Mouse (Mus musculus): ENCODE data around the gene Myt1.

Gene Myt1

GRCm38 (mm10) chr2:181763006-181763830 is at the start of gene Myt1:
Myt1 (plus strand) TSS chr2:181763332.
- DNase-seq = peak; percentile 74

- DNase-seq = peak; percentile 73
Observed at GRCm38 (mm10) chr2:181713749-181714148, 49.4 kb upstream of the Myt1 start.

DNA sequence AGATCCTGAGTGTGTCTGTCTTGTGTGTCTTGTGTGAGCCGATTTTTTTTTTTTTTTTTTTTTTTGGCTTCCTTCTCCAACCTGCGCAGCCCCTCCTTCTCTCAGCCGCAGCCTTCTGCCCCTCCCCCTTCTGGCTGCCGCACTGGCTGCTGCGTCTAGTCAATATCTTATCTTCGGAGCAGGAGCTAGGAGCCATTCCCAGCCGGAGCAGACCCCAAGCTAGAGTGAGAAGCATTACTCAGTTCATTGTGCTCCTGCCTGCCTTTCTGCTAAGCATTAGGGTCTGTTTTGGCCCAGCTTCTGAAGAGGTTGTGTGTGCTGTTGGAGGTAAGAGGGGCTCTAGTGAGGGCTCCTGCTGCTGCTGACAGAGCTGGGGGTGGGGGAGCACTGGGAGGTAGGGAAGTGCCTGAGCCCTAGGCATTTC is 48.2 kb upstream of the Myt1 start, which contains the start of gene Oprl1:
TSS of gene Oprl1 (plus strand) at position 114 of the 424 bp plus-strand sequence.
- peak; percentile 76 for DNase-seq

GRCm38 (mm10) chr2:181715382-181715781 is 47.8 kb upstream of the Myt1 start:
- peak; percentile 85 for DNase-seq

DNA sequence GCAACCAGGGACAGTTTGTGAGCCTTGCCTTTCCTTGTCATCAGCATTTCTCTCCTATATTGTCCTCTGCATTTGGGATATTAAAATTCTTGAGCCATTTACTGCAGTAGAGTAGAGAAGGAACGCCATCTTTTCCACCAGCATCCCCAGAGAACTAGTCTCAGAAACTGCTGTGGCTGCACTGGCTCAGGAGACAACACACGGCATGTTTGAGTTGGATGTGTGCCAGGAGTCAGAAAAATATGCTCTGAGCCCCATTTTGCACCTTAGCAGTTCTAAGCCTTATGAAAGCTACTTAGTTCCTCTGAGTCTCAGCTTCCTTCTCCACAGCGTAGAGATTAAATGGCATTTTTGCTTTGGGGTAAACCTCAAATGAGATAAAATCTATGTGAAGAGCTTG is 46.1 kb upstream of the Myt1 start:
- peak; percentile 60 for DNase-seq

- DNase-seq = peak; percentile 48
Observed at GRCm38 (mm10) chr2:181720061-181720460, 43.1 kb upstream of the Myt1 start.

- no peak for DNase-seq
Observed at GRCm38 (mm10) chr2:181721200-181721599, 41.9 kb upstream of the Myt1 start.

GRCm38 (mm10) chr2:181722213-181722612 is 40.9 kb upstream of the Myt1 start:
- DNase-seq = peak; percentile 61

GRCm38 (mm10) chr2:181727659-181728262 is 35.4 kb upstream of the Myt1 start:
- DNase-seq = peak; percentile 57

GRCm38 (mm10) chr2:181730051-181730450 is 33.1 kb upstream of the Myt1 start:
- peak; percentile 30 for DNase-seq

DNA sequence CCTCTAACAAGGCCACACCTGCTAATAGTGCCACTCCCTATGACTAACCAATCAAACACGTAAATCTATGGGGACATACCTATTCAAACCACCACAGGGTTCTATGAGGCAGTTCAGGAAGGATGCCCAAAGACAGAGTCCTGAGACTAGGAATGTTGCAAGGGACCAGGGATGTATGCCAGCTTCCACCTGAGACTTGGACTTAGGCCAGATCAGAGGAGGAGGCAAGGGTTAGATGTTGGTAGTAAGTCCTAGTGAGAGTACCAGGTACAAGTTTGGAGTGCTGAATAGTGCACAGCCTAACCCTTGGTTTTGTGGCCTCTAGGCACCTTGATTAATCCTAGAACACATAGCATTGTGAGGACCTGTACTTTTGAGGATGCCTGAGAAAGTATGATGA is 10.5 kb upstream of the Myt1 start:
- peak; percentile 59 for DNase-seq

GRCm38 (mm10) chr2:181758147-181758725 is 4.9 kb upstream of the Myt1 start:
- DNase-seq = peak; percentile 77

GRCm38 (mm10) chr2:181759041-181759440 is 4.1 kb upstream of the Myt1 start:
- peak; percentile 77 for DNase-seq

GRCm38 (mm10) chr2:181763886-181764527 is 875 bp downstream of the Myt1 start:
- DNase-seq = peak; percentile 61

GRCm38 (mm10) chr2:181764600-181764999 is 1.5 kb downstream of the Myt1 start:
- DNase-seq = peak; percentile 67

DNA sequence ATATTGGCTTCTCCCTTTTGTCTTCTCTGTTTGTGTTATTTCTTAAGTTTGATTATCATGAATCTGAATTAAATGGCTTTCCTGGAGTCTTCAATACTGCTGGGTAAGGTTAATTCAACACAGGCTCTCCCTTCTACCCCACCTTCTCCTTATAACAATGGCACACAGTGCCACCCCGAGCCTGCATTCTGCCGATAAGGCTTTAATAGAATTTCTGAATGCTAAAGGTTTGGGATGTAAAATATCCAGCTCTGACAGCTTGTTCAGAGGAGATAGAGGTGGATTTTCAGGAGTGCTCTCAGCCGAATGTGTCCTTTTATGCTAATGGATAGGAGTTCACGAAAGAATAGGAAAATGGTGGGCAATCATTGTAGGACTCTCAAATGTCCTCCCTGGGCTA is 2.1 kb downstream of the Myt1 start:
- DNase-seq = peak; percentile 21

DNA sequence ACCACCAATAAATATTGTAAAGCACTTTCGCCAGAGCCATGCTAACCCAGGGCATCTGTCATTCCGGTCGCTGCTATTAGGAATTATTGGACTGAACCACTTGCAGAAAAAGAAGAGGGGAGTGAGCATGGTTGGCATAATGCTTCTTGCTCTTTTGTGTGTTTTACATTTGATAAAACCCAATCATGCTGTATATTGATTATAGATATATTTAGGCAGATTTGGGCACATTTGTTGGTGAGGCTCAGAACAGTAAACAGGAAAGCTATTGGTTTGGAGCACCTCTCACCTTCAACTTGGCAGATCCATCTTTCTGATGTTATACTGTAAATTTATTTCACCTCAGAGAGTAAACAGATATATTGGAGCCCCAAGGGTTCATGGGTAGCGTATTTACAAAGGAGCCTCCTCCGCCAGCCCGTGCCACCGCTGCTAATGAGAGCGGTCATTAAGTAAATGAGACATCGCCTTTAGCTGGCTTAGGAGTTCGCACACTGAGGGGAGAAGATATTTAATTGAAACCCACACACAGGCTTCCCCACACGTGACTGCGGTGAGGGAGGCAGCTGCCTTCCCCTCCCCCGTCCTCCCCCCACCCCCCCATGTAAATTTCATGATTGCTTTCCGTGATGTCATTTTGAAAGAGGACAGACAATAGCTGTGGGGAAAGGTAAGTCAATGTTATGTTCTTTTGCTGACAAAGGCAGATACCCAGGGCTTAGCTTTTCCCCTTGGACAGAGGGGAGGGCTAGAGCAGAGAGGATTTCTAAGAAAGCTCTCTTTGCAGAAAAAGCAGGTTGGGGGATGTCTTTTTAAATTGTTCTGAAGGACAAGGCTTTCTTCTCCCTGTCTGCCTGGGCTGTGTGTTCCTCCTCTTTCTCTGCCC is 3.8 kb downstream of the Myt1 start:
- DNase-seq = peak; percentile 66

- DNase-seq = peak; percentile 75
Observed at GRCm38 (mm10) chr2:181768451-181768850, 5.3 kb downstream of the Myt1 start.

- DNase-seq = peak; percentile 17
Observed at GRCm38 (mm10) chr2:181769397-181769796, 6.3 kb downstream of the Myt1 start.

DNA sequence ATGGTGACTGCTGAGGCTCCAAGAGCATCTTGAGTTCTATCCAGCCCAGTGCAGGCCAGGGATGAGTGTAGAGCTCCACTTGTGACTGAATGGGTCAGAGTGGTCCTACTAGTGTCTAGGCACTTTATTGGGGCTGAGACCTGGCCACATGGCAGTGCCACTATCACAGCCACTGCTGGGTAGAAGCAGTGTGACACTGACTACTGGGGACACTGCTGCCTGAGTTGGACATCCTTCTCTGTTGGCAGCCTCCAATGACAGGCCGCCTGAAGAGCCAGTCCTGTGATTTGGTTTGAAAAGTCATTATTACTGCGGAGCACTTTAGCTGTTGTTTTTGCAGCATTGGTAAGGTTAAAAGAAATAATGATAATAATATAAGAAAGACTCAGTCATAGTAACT is 10.1 kb downstream of the Myt1 start:
- DNase-seq = peak; percentile 56

- peak; percentile 61 for DNase-seq
Observed at GRCm38 (mm10) chr2:181775786-181776185, 12.7 kb downstream of the Myt1 start.

DNA sequence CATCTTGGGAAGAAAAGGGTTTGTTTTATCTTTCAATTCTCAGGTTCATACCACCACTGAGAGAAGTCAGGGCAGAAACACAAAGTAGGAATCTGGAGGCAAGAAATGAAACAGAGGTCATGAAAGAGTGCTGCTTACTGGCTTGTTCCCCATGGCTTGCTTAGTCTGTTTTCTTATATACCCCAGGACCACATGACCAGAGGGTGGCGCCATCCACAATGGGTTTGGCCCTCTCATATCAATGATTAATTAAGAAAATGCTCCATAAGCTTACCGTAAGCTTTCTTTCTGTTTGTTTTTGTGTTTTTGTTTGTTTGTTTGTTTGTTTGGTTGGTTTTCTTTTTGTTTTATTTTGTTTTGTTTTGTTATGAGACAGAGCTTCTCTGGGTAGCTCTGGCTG is 14.6 kb downstream of the Myt1 start:
- peak; percentile 1 for DNase-seq

Data from heart, adult 11 months (tissue).